Mouse (Mus musculus) thymus, postnatal 36 days (tissue): ENCODE measurements around the gene E2f2.

Experiments
- DNase-seq, 2 experiments: peaks; one replicate each; pipeline ENCODE4 v3.0.0; 2022; ENCODE audit warnings: mixed read lengths in 2 of 2

Gene E2f2

GRCm38 (mm10) chr4:136145362-136145885 lies 26.8 kb upstream of the E2f2 start:
- peak in 1 of 2 experiments; percentile 13 for DNase-seq

GRCm38 (mm10) chr4:136145991-136146711 lies 26.0 kb upstream of the E2f2 start:
- peak in 1 of 2 experiments; percentile 19 for DNase-seq

GRCm38 (mm10) chr4:136146712-136147154 lies 25.5 kb upstream of the E2f2 start:
- no peak for DNase-seq

GRCm38 (mm10) chr4:136147436-136148135 lies 24.6 kb upstream of the E2f2 start:
- DNase-seq, result peak; percentile 92 to 97

- peak; percentile 74 to 82 for DNase-seq
Observed at GRCm38 (mm10) chr4:136148342-136149044, 23.7 kb upstream of the E2f2 start.

- DNase-seq, result no peak
Observed at GRCm38 (mm10) chr4:136149045-136149379, 23.2 kb upstream of the E2f2 start.

GRCm38 (mm10) chr4:136149734-136150133 lies 22.5 kb upstream of the E2f2 start:
- peak; percentile 63 to 69 for DNase-seq

- peak in 1 of 2 experiments; percentile 36 for DNase-seq
Observed at GRCm38 (mm10) chr4:136150596-136150995, 21.6 kb upstream of the E2f2 start.

GRCm38 (mm10) chr4:136152821-136153220 lies 19.4 kb upstream of the E2f2 start:
- no peak for DNase-seq

GRCm38 (mm10) chr4:136154462-136154861 lies 17.7 kb upstream of the E2f2 start:
- DNase-seq, result no peak

GRCm38 (mm10) chr4:136158498-136158897 lies 13.7 kb upstream of the E2f2 start:
- peak; percentile 52 to 55 for DNase-seq

GRCm38 (mm10) chr4:136159802-136160397 lies 12.3 kb upstream of the E2f2 start:
- peak; percentile 72 to 73 for DNase-seq

GRCm38 (mm10) chr4:136163448-136163847 lies 8.7 kb upstream of the E2f2 start:
- peak; percentile 89 to 92 for DNase-seq

GRCm38 (mm10) chr4:136164981-136165380 lies 7.2 kb upstream of the E2f2 start:
- DNase-seq, result no peak

- DNase-seq, result no peak
Observed at GRCm38 (mm10) chr4:136167701-136168100, 4.5 kb upstream of the E2f2 start.

GRCm38 (mm10) chr4:136170401-136170800 lies 1.8 kb upstream of the E2f2 start:
- DNase-seq, result no peak

- no peak for DNase-seq
Observed at GRCm38 (mm10) chr4:136171455-136171854, 739 bp upstream of the E2f2 start.

GRCm38 (mm10) chr4:136172542-136173209 lies 482 bp downstream of the E2f2 start:
- DNase-seq, result peak; percentile 62 to 69

GRCm38 (mm10) chr4:136173210-136173715 lies 1.1 kb downstream of the E2f2 start:
- no peak for DNase-seq

- DNase-seq, result peak; percentile 60 to 67
Observed at GRCm38 (mm10) chr4:136174216-136175193, 2.3 kb downstream of the E2f2 start.
